In genomic region chr3:146405213-146406006, GRCm38 (mm10) we compare ENCODE assay signal across 8 mouse cellular contexts. TPM values are rescaled to one million over a fixed set of nuclear protein-coding genes. Genes with fewer than 3 reads are reported as not detected.
DNase-seq lines count a peak whose midpoint lies in the region; ATAC-seq and TF ChIP-seq lines count a peak whose summit lies in the region.

No protein-coding gene starts in this region.

- peak overlapping the region; percentile 88 for H3K9ac ChIP-seq in heart, embryonic 15.5 days
- peak overlapping the region; percentile 92 for H3K9ac ChIP-seq in forebrain, postnatal 0 days
- peak overlapping the region; percentile 93 for H3K9ac ChIP-seq in liver, postnatal 0 days (replicated peaks)

- peak overlapping the region; percentile 88 for H3K4me3 ChIP-seq in heart, embryonic 15.5 days
- peak overlapping the region; percentile 85 for H3K4me3 ChIP-seq in bone marrow, adult 2 months (replicated peaks; ENCODE audit: control insufficient read depth, low read depth, low read length)
- H3K4me3 ChIP-seq in forebrain, postnatal 0 days (ENCODE audit: low read depth, low read length), result peak overlapping the region; percentile 89
- H3K4me3 ChIP-seq in liver, postnatal 0 days (ENCODE audit: low read depth, low read length), result peak overlapping the region; percentile 96

- H3K4me2 ChIP-seq in heart, embryonic 15.5 days, result peak overlapping the region; percentile 92
- H3K4me2 ChIP-seq in forebrain, postnatal 0 days (ENCODE audit: low read depth), result peak overlapping the region; percentile 88
- H3K4me2 ChIP-seq in liver, postnatal 0 days (ENCODE audit: low read depth, low read length), result peak overlapping the region; percentile 98

- ATAC-seq in heart, embryonic 15.5 days (replicated peaks; ENCODE audit: insufficient number of reproducible peaks, insufficient read depth, low FRiP score, low read depth), result no peak
- no peak for ATAC-seq in forebrain, postnatal 0 days
- peak; percentile 63 for ATAC-seq in liver, postnatal 0 days

- H3K36me3 ChIP-seq in heart, embryonic 15.5 days, result no peaks in the 10 kb centered on the region
- no peaks in the 10 kb centered on the region for H3K36me3 ChIP-seq in forebrain, postnatal 0 days (ENCODE audit: insufficient read depth)
- no peaks in the 10 kb centered on the region for H3K36me3 ChIP-seq in liver, postnatal 0 days (replicated peaks; ENCODE audit: insufficient read depth, low read length)

- no peak for TF ChIP-seq POLR2A in bone marrow, adult 2 months (IDR thresholded peaks at IDR 0.05; ENCODE audit: borderline replicate concordance, control insufficient read depth, low read depth, low read length)

- peak; percentile 90 for TF ChIP-seq EP300 in liver, postnatal 0 days (IDR thresholded peaks at IDR 0.05; ENCODE audit: low read depth)

- 30% methylated on average over 18 of the region's 18 CpGs for WGBS in heart, embryonic 15.5 days
- WGBS in bone marrow, adult 2 months, result 45% methylated on average over 18 of the region's 18 CpGs
- WGBS in forebrain, postnatal 0 days, result 6% methylated on average over 18 of the region's 18 CpGs
- WGBS in liver, postnatal 0 days (ENCODE audit: insufficient replicate concordance), result 33% methylated on average over 18 of the region's 18 CpGs

- peak overlapping the region; percentile 58; the same call in 1 of the 2 replicates for H3K27ac ChIP-seq in heart, embryonic 15.5 days
- H3K27ac ChIP-seq in bone marrow, adult 2 months (ENCODE audit: control insufficient read depth, insufficient read depth, low read depth, low read length, poor library complexity), result peak overlapping the region; percentile 60
- H3K27ac ChIP-seq in forebrain, postnatal 0 days (ENCODE audit: low read depth, low read length), result peak overlapping the region; percentile 90
- peak overlapping the region; percentile 83 for H3K27ac ChIP-seq in liver, postnatal 0 days (ENCODE audit: low read depth)

- intact Hi-C loops in gastrocnemius, postnatal 14 days (cut with DNase I; ENCODE audit: low total_unique reads), result no loop called here

- H3K9me3 ChIP-seq in heart, embryonic 15.5 days (replicated peaks), result no peaks in the 10 kb centered on the region
- H3K9me3 ChIP-seq in forebrain, postnatal 0 days (ENCODE audit: low read length), result no peaks in the 10 kb centered on the region
- H3K9me3 ChIP-seq in liver, postnatal 0 days (ENCODE audit: low read length), result no peaks in the 10 kb centered on the region

- no peak for TF ChIP-seq CTCF in bone marrow, adult 2 months (IDR thresholded peaks at IDR 0.05; ENCODE audit: control insufficient read depth, insufficient read depth, low read length)
- TF ChIP-seq CTCF in forebrain, postnatal 0 days (IDR thresholded peaks at IDR 0.05; ENCODE audit: low read depth), result no peak
- TF ChIP-seq CTCF in liver, postnatal 0 days (IDR thresholded peaks at IDR 0.05; ENCODE audit: low read depth), result no peak

- H3K4me1 ChIP-seq in heart, embryonic 15.5 days (replicated peaks), result peaks cover 18% of the 10 kb centered on the region
- H3K4me1 ChIP-seq in bone marrow, adult 2 months (ENCODE audit: control insufficient read depth, insufficient read depth, low read length), result peaks cover 1% of the 10 kb centered on the region; the same call in 1 of the 2 replicates
- H3K4me1 ChIP-seq in forebrain, postnatal 0 days (ENCODE audit: insufficient read depth), result peaks cover 24% of the 10 kb centered on the region
- peaks cover 31% of the 10 kb centered on the region for H3K4me1 ChIP-seq in liver, postnatal 0 days (ENCODE audit: insufficient read depth)

- no peaks in the 10 kb centered on the region for H3K27me3 ChIP-seq in heart, embryonic 15.5 days
- H3K27me3 ChIP-seq in forebrain, postnatal 0 days (ENCODE audit: insufficient read depth, low read length), result no peaks in the 10 kb centered on the region
- no peaks in the 10 kb centered on the region for H3K27me3 ChIP-seq in liver, postnatal 0 days (ENCODE audit: insufficient read depth, low read length)

- no peak for DNase-seq in heart, adult 8-10 months (ENCODE audit: low spot score)
- peak; percentile 31 for DNase-seq in forebrain, postnatal 0 days
- DNase-seq in liver, postnatal 0 days, result peak; percentile 42
- no peak for DNase-seq in adrenal gland, adult 8-10 months
- no peak for DNase-seq in adipocyte (ENCODE audit: low spot score)
- no peak for DNase-seq in gastrocnemius, postnatal 14 days

RNA-seq across cellular contexts. Expression of gene Ssx2ip, which starts 1.0 kb away (rescaled TPM):
- polyA plus RNA-seq in heart, embryonic 15.5 days (2015; fragmentation: Nextera tagmentation; extraction: Ambion mirVana), result 15.5 and 20.1 TPM in 2 replicates
- 10 to 100 TPM; 13.1 to 17.5 (median 15.3) TPM for total RNA-seq in heart, adult 8-10 months (2022)
- polyA plus RNA-seq in bone marrow, adult 2 months (2011; ENCODE audit: insufficient read depth, insufficient read length, low replicate concordance, missing spikeins), result 25.0 and 26.0 TPM in 2 replicates
- 43.2 and 43.5 TPM in 2 replicates for total RNA-seq in forebrain, postnatal 0 days (2014; rRNA removed)
- polyA plus RNA-seq in forebrain, postnatal 0 days (2015; fragmentation: Nextera tagmentation; extraction: Ambion mirVana), result 19.8 and 26.6 TPM in 2 replicates
- polyA plus RNA-seq in liver, postnatal 0 days (2015; fragmentation: Nextera tagmentation; extraction: Ambion mirVana), result 19.3 and 22.4 TPM in 2 replicates
- total RNA-seq in adrenal gland, adult 8-10 months (2022), result 10 to 100 TPM in 2 of 4 experiments, 1 to 10 TPM in 2; 7.7 to 12.9 (median 10.8) TPM
- total RNA-seq in gastrocnemius, postnatal 14 days (2021), result 10 to 100 TPM; 15.6 to 16.7 TPM

RNA-seq across cellular contexts. Expression of gene Ctbs, which starts 44.2 kb away (rescaled TPM):
- 7.5 and 8.6 TPM in 2 replicates for polyA plus RNA-seq in heart, embryonic 15.5 days (2015; fragmentation: Nextera tagmentation; extraction: Ambion mirVana)
- 1 to 10 TPM; 2.7 to 4.1 (median 3.4) TPM for total RNA-seq in heart, adult 8-10 months (2022)
- 0.63 and 3.3 TPM in 2 replicates for polyA plus RNA-seq in bone marrow, adult 2 months (2011; ENCODE audit: insufficient read depth, insufficient read length, low replicate concordance, missing spikeins)
- 7.5 and 9.9 TPM in 2 replicates for total RNA-seq in forebrain, postnatal 0 days (2014; rRNA removed)
- 3.8 and 4.4 TPM in 2 replicates for polyA plus RNA-seq in forebrain, postnatal 0 days (2015; fragmentation: Nextera tagmentation; extraction: Ambion mirVana)
- polyA plus RNA-seq in liver, postnatal 0 days (2015; fragmentation: Nextera tagmentation; extraction: Ambion mirVana), result 8.3 and 9.9 TPM in 2 replicates
- total RNA-seq in adrenal gland, adult 8-10 months (2022), result 10 to 100 TPM in 3 of 4 experiments, 1 to 10 TPM in 1; 10.0 to 15.2 (median 12.8) TPM
- total RNA-seq in gastrocnemius, postnatal 14 days (2021), result 1 to 10 TPM; 4.2 to 4.7 TPM

Comparison
In these comparisons a context has a peak if more than half of its experiments do, and no peak if none do; other contexts are left out.
1. DNase-seq: peak in forebrain, postnatal 0 days (single experiment) and liver, postnatal 0 days (single experiment); none in heart, adult 8-10 months (single experiment), adrenal gland, adult 8-10 months (single experiment), adipocyte (single experiment) and gastrocnemius, postnatal 14 days (single experiment).
2. Peak in every context shown above with its lines, with median percentiles within 50 percentile points of each other: H3K27ac ChIP-seq, H3K4me2 ChIP-seq, H3K4me3 ChIP-seq and H3K9ac ChIP-seq.